Mouse (Mus musculus) T-helper 2 cell (primary cell): ENCODE results near the gene Mcam.
"Not testable (repeated sequence)": the region's sequence is repeated elsewhere in the genome, so short reads cannot be mapped to it uniquely, and the experiment has no call there.

Experiments used
- in situ Hi-C: fragments of 300-600 bp; cut with MboI, MseI; formaldehyde crosslinking; loops from one replicate; pipeline ENCODE4 v1.15.1; 2025; ENCODE audit warnings: high pct_unique_total_duplicates

Gene Mcam

GRCm38 (mm10) chr9:44108269-44109055 lies 25.8 kb upstream of the Mcam start:
- in situ Hi-C loops = no loop called here

GRCm38 (mm10) chr9:44109360-44110095 lies 24.7 kb upstream of the Mcam start:
- in situ Hi-C loops = no loop called here

- in situ Hi-C loops = not testable (repeated sequence)
Measured at GRCm38 (mm10) chr9:44111909-44112308, 22.4 kb upstream of the Mcam start.

GRCm38 (mm10) chr9:44113105-44113789 lies 21.0 kb upstream of the Mcam start, which contains the start of the genes Gm49380 and Rnf26:
TSS of gene Gm49380 (minus strand) at chr9:44113500.
TSS of gene Rnf26 (minus strand) at chr9:44113517.
- in situ Hi-C loops = no loop called here

GRCm38 (mm10) chr9:44114453-44114852 lies 19.8 kb upstream of the Mcam start:
- in situ Hi-C loops = no loop called here

- in situ Hi-C loops = no loop called here
Measured at GRCm38 (mm10) chr9:44115599-44115998, 18.7 kb upstream of the Mcam start.

- in situ Hi-C loops = no loop called here
Measured at GRCm38 (mm10) chr9:44116182-44116581, 18.1 kb upstream of the Mcam start.

- in situ Hi-C loops = no loop called here
Measured at GRCm38 (mm10) chr9:44119011-44119410, 15.3 kb upstream of the Mcam start.

GRCm38 (mm10) chr9:44119948-44120465 lies 14.3 kb upstream of the Mcam start:
- in situ Hi-C loops = no loop called here

- in situ Hi-C loops = no loop called here
Measured at GRCm38 (mm10) chr9:44124317-44124716, 10.0 kb upstream of the Mcam start.

- in situ Hi-C loops = no loop called here
Measured at GRCm38 (mm10) chr9:44125026-44125425, 9.2 kb upstream of the Mcam start.

GRCm38 (mm10) chr9:44125546-44126428 lies 8.5 kb upstream of the Mcam start:
- in situ Hi-C loops = no loop called here

GRCm38 (mm10) chr9:44126746-44127145 lies 7.5 kb upstream of the Mcam start:
- in situ Hi-C loops = no loop called here

- in situ Hi-C loops = no loop called here
Measured at GRCm38 (mm10) chr9:44127351-44127801, 6.9 kb upstream of the Mcam start.

- in situ Hi-C loops = no loop called here
Measured at GRCm38 (mm10) chr9:44129633-44130032, 4.6 kb upstream of the Mcam start.

GRCm38 (mm10) chr9:44130034-44130433 lies 4.2 kb upstream of the Mcam start:
- in situ Hi-C loops = no loop called here

GRCm38 (mm10) chr9:44130581-44131275 lies 3.5 kb upstream of the Mcam start:
- in situ Hi-C loops = no loop called here

- in situ Hi-C loops = no loop called here
Measured at GRCm38 (mm10) chr9:44131276-44131590, 3.0 kb upstream of the Mcam start.

GRCm38 (mm10) chr9:44132200-44132599 lies 2.1 kb upstream of the Mcam start:
- in situ Hi-C loops = no loop called here

- in situ Hi-C loops = no loop called here
Measured at GRCm38 (mm10) chr9:44133287-44133686, 982 bp upstream of the Mcam start.
